Mouse (Mus musculus) stomach, embryonic 16.5 days (tissue): ENCODE results near the gene Mpg. TPM values are rescaled to one million over a fixed set of nuclear protein-coding genes. Genes with fewer than 3 reads are reported as not detected.
A peak's percentile ranks its signal among the peaks of the same experiment; 100 is the strongest.

Source experiments
- ATAC-seq: fragments of 200-750 bp; cut with Nextera tagmentation; 2 replicates; pipeline ENCODE4 v1.8.0; 2017; ENCODE audit warnings: moderate number of reproducible peaks, moderate TSS enrichment; ENCODE audit not compliant: insufficient read depth, low FRiP score
- H3K27ac ChIP-seq: fragments of 300-500 bp; sonication (generic); 2 replicates; pipeline ENCODE4 v1.5.1; 2014; ENCODE audit warnings: low read length
- H3K27me3 ChIP-seq: fragments of 300-500 bp; sonication (generic); 2 replicates; pipeline ENCODE4 v1.6.1; 2014; ENCODE audit warnings: low read length, control low read depth, mixed read lengths; ENCODE audit not compliant: control insufficient read depth, insufficient read depth
- H3K36me3 ChIP-seq: fragments of 300-500 bp; sonication (generic); 2 replicates; pipeline ENCODE4 v1.6.1; 2014; ENCODE audit warnings: low read length; ENCODE audit not compliant: control insufficient read depth, insufficient read depth
- H3K4me1 ChIP-seq: fragments of 300-500 bp; sonication (generic); 2 replicates; pipeline ENCODE4 v1.6.1; 2014; ENCODE audit warnings: low read length, control low read depth, mixed read lengths; ENCODE audit not compliant: control insufficient read depth, insufficient read depth
- H3K4me2 ChIP-seq: fragments of 300-500 bp; sonication (generic); 2 replicates; pipeline ENCODE4 v1.6.1; 2014; ENCODE audit warnings: low read depth, low read length, mixed read lengths
- H3K4me3 ChIP-seq: fragments of 300-500 bp; sonication (generic); replicated peaks from 2 replicates; pipeline ENCODE4 v1.5.1; 2014; ENCODE audit warnings: mild to moderate bottlenecking, low read length
- H3K9ac ChIP-seq: fragments of 300-500 bp; sonication (generic); 2 replicates; pipeline ENCODE4 v1.6.1; 2014; ENCODE audit warnings: low read length
- H3K9me3 ChIP-seq: fragments of 300-500 bp; sonication (generic); replicated peaks from 2 replicates; pipeline ENCODE4 v1.6.1; 2016; ENCODE audit warnings: low read length, control low read depth; ENCODE audit not compliant: control insufficient read depth
- WGBS: fragments of 180-500 bp; shearing (Covaris S2); extraction: QIAGEN DNeasy Blood & Tissue Kit; methylation state at CpG from one replicate; pipeline ENCODE4 v1.1.7; 2014; 5-methylcytosine and 5-hydroxymethylcytosine counted together
- polyA plus RNA-seq: library from polyadenylated mRNA; unstranded; fragments of >200 nt; fragmentation: Nextera tagmentation; extraction: Ambion mirVana; gene quantifications from 2 replicates; pipeline ENCODE4 v1.2.1, GENCODE M21; 2015

Gene Mpg
- polyA plus RNA-seq: 32.6 and 33.8 TPM in 2 replicates

DNA sequence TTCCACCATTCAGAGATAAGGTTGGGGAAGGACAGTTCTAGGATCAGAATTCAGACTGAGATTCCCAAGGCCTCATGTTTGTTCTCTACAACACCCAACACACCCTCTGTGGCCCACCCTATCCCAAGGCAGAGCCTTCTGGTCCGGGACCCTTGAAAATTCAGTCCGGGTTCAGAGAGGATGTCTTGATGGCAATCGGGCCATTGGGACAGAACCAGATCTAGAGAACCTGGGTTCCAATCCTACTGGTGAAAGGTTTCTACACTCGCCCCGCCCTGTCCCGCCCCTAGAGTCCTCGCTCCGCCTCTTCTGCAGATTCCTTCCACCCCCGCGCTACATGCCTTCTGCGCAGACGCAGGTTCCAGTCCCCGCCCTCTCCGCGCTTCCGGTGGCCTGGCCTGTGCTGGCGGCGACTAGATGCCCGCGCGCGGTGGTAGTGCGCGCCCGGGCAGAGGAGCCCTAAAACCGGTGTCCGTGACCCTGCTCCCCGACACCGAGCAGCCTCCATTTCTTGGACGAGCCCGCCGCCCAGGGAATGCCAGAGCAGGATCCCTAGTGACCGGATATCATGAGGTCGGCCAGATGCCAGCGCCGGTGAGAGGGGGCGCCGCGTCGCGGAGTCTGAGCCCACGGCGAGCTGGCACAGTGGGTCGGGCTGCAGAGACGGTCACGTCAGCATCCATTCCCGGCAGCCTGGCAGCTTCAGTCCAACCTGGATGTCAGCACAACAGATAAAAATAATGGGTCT, at the start of gene Mpg:
Gene Mpg, plus strand, starts transcription at position 382 of the 748 bp plus-strand sequence.
- Histone ChIP-seq H3K4me1 (peaks cover 40% of the 10 kb centered on the region), H3K4me3 (peak within 1 kb of the TSS; percentile 79), H3K9me3 (no peaks in the 10 kb centered on the region), H3K27me3 (no peaks in the 10 kb centered on the region), H3K27ac (peak within 1 kb of the TSS; percentile 95), H3K4me2 (peak within 1 kb of the TSS; percentile 90), H3K36me3 (peaks cover 7% of the 10 kb centered on the region; the same call in 1 of the 2 replicates), H3K9ac (peak within 1 kb of the TSS; percentile 88)
- ATAC-seq: peak; percentile 82
- 4% methylated on average over 47 of the region's 47 CpGs for WGBS

- Histone ChIP-seq H3K27ac (no peak overlapping the region), H3K9me3 (no peaks in the 10 kb centered on the region), H3K36me3 (no peaks in the 10 kb centered on the region), H3K4me3 (no peak overlapping the region), H3K27me3 (no peaks in the 10 kb centered on the region), H3K9ac (no peak overlapping the region), H3K4me1 (no peaks in the 10 kb centered on the region), H3K4me2 (no peak overlapping the region)
- WGBS: 69% methylated on average over 1 of the region's 1 CpGs
- ATAC-seq: no peak
Observed at GRCm38 (mm10) chr11:32178506-32178905, 47.8 kb upstream of the Mpg start.

GRCm38 (mm10) chr11:32181246-32181645, 45.1 kb upstream of the Mpg start:
- H3K27ac ChIP-seq: no peak overlapping the region
- no peaks in the 10 kb centered on the region for H3K9me3 ChIP-seq
- H3K4me3 ChIP-seq: no peak overlapping the region
- no peak overlapping the region for H3K9ac ChIP-seq
- 76% methylated on average over 4 of the region's 4 CpGs for WGBS
- no peaks in the 10 kb centered on the region for H3K36me3 ChIP-seq
- ATAC-seq: no peak
- H3K27me3 ChIP-seq: no peaks in the 10 kb centered on the region
- H3K4me1 ChIP-seq: no peaks in the 10 kb centered on the region
- no peak overlapping the region for H3K4me2 ChIP-seq

DNA sequence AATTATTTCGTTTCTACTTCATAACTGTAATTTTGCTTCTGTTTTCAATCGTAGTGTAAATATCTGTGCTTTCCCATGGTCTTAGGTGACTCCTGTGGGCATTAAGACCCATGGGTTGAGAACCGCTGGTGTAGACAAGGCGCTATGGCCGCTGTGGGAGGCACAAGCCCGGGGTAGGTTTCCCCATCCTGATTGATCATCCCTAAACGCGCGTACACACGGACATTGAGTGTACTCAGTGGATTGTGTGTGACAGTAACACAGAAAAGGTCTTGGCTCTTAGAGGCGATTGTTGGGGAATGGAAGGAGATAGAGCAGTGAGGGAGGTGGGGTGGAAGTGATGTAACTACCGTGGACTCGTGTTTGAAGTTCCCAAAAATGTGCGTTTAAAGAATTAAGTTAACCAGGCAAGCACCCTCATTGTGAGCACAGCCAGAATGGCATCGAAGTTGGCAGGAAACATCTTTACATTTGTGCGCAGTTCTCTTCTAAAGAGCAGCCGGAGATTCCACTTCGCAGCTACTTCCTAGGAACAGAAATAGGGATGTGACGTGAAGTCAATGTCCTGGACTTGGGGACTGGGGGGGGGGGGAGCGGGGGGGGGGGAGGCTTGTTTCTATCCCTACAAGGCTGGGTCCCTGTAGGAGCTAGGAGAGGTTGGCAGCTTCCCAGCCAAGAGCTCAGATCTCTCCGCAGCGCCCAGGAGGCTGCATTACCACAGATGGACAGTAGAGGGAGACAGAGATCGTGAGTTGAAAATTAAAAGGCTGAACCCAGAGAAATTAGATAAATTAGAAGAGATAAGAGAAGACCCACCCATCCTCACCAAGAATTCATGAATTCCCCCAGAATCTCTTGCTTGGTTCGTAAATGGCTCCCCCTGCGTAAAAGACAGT, 44.1 kb upstream of the Mpg start:
- no peak overlapping the region for H3K4me2 ChIP-seq
- no peaks in the 10 kb centered on the region for H3K4me1 ChIP-seq
- H3K9ac ChIP-seq: no peak overlapping the region
- H3K9me3 ChIP-seq: no peaks in the 10 kb centered on the region
- H3K36me3 ChIP-seq: no peaks in the 10 kb centered on the region
- H3K27ac ChIP-seq: no peak overlapping the region
- no peak overlapping the region for H3K4me3 ChIP-seq
- no peaks in the 10 kb centered on the region for H3K27me3 ChIP-seq
- WGBS: 44% methylated on average over 24 of the region's 25 CpGs
- ATAC-seq: no peak

GRCm38 (mm10) chr11:32184469-32184868, 41.8 kb upstream of the Mpg start:
- no peak for ATAC-seq
- no peak overlapping the region for H3K4me3 ChIP-seq
- no peaks in the 10 kb centered on the region for H3K27me3 ChIP-seq
- no peaks in the 10 kb centered on the region for H3K4me1 ChIP-seq
- no peaks in the 10 kb centered on the region for H3K36me3 ChIP-seq
- H3K27ac ChIP-seq: no peak overlapping the region
- 87% methylated on average over 8 of the region's 8 CpGs for WGBS
- H3K9ac ChIP-seq: no peak overlapping the region
- H3K4me2 ChIP-seq: no peak overlapping the region
- no peaks in the 10 kb centered on the region for H3K9me3 ChIP-seq

GRCm38 (mm10) chr11:32186031-32186430, 40.3 kb upstream of the Mpg start:
- H3K36me3 ChIP-seq: no peaks in the 10 kb centered on the region
- H3K4me1 ChIP-seq: no peaks in the 10 kb centered on the region
- WGBS: 83% methylated on average over 3 of the region's 3 CpGs
- no peak overlapping the region for H3K27ac ChIP-seq
- no peak overlapping the region for H3K4me2 ChIP-seq
- no peak overlapping the region for H3K9ac ChIP-seq
- no peak overlapping the region for H3K4me3 ChIP-seq
- no peaks in the 10 kb centered on the region for H3K27me3 ChIP-seq
- ATAC-seq: no peak
- no peaks in the 10 kb centered on the region for H3K9me3 ChIP-seq

DNA sequence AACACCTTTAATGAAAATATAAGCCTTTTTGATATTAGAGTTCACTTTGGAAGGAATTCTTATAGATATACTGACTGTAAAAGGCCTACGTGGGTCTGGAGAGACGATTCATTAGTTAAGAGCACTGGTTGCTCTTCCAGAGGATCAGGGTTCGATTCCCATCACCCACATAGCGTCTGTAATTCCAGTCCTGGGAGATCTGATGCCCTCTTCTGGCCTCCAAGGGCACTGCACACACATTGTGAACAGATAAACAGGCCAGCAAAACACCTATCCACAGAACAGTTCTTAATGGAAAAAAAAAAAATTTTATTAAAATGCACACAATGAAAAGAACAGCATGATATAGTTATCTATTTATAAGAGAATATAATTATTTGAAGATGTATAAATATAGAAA, 39.0 kb upstream of the Mpg start:
- Histone ChIP-seq H3K36me3 (no peaks in the 10 kb centered on the region), H3K4me2 (no peak overlapping the region), H3K9me3 (no peaks in the 10 kb centered on the region), H3K27ac (no peak overlapping the region), H3K4me1 (no peaks in the 10 kb centered on the region), H3K9ac (no peak overlapping the region), H3K27me3 (no peaks in the 10 kb centered on the region), H3K4me3 (no peak overlapping the region)
- no peak for ATAC-seq
- WGBS: 87% methylated on average over 4 of the region's 4 CpGs

- ATAC-seq: no peak
- H3K9me3 ChIP-seq: no peaks in the 10 kb centered on the region
- H3K27me3 ChIP-seq: no peaks in the 10 kb centered on the region
- H3K9ac ChIP-seq: no peak overlapping the region
- H3K27ac ChIP-seq: no peak overlapping the region
- no peaks in the 10 kb centered on the region for H3K4me1 ChIP-seq
- no peak overlapping the region for H3K4me3 ChIP-seq
- H3K4me2 ChIP-seq: no peak overlapping the region
- no peaks in the 10 kb centered on the region for H3K36me3 ChIP-seq
- 82% methylated on average over 12 of the region's 12 CpGs for WGBS
Observed at GRCm38 (mm10) chr11:32188881-32189280, 37.4 kb upstream of the Mpg start.

DNA sequence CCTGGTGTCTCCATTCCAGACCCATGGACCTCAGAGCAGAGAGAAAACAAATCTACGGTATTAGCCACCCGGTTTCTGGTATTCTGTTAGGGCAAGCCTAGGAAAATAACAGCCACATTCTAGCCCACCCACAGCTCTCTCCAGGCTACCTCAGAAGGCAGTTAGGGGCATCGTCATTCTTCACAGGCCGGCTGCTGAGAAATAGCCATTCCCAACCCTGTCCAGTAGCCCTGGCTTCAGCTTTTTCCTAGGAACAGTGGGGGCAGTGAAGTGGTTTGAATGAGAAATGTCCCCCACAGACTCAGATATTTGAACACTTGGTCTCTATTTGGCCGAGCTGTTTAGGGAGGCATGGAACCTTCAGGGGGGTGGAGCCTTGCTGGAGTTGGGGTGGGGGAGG, 36.9 kb upstream of the Mpg start:
- Histone ChIP-seq H3K4me3 (no peak overlapping the region), H3K27me3 (no peaks in the 10 kb centered on the region), H3K4me2 (no peak overlapping the region), H3K9ac (no peak overlapping the region), H3K9me3 (no peaks in the 10 kb centered on the region), H3K27ac (no peak overlapping the region), H3K4me1 (no peaks in the 10 kb centered on the region), H3K36me3 (no peaks in the 10 kb centered on the region)
- 67% methylated on average over 5 of the region's 5 CpGs for whole genome bisulfite sequencing
- no peak for ATAC-seq
